Mouse (Mus musculus) midbrain, postnatal 0 days (tissue): Measurements from ENCODE around the gene Syt1. TPM values are rescaled to one million over a fixed set of nuclear protein-coding genes. Genes with fewer than 3 reads are reported as not detected.

Experiments used
- ATAC-seq: fragments of 200-750 bp; cut with Nextera tagmentation; 2 replicates; pipeline ENCODE4 v1.8.0; 2017; ENCODE audit warnings: moderate number of reproducible peaks, mild to moderate bottlenecking, moderate TSS enrichment, moderate library complexity; ENCODE audit not compliant: low FRiP score
- DNase-seq: peaks from one replicate; pipeline ENCODE4 v3.0.0-alpha.2; 2015; ENCODE audit warnings: low spot score
- H3K27ac ChIP-seq: fragments of 300-500 bp; sonication (generic); 2 replicates; pipeline ENCODE4 v1.5.1; 2014; ENCODE audit warnings: low read depth, mild to moderate bottlenecking, low read length, mixed read lengths
- H3K27me3 ChIP-seq: fragments of 300-500 bp; sonication (generic); 2 replicates; pipeline ENCODE4 v1.6.1; 2014; ENCODE audit warnings: low read length, control low read depth, mixed read lengths; ENCODE audit not compliant: insufficient read depth
- H3K36me3 ChIP-seq: fragments of 300-500 bp; sonication (generic); 2 replicates; pipeline ENCODE4 v1.6.1; 2014; ENCODE audit warnings: low read length, control low read depth, mixed read lengths; ENCODE audit not compliant: insufficient read depth
- H3K4me1 ChIP-seq: fragments of 300-500 bp; sonication (generic); 2 replicates; pipeline ENCODE4 v1.6.1; 2014; ENCODE audit warnings: mild to moderate bottlenecking, control low read depth, antibody characterized with exemption, low read length, mixed read lengths; ENCODE audit not compliant: insufficient read depth
- H3K4me2 ChIP-seq: fragments of 300-500 bp; sonication (generic); 2 replicates; pipeline ENCODE4 v1.6.1; 2014; ENCODE audit warnings: low read depth, mild to moderate bottlenecking, low read length, mixed read lengths; ENCODE audit not compliant: poor library complexity, severe bottlenecking
- H3K4me3 ChIP-seq: fragments of 300-500 bp; sonication (generic); 2 replicates; pipeline ENCODE4 v1.5.1; 2014; ENCODE audit warnings: low read depth, mild to moderate bottlenecking, low read length, moderate library complexity
- H3K9ac ChIP-seq: fragments of 300-500 bp; sonication (generic); replicated peaks from 2 replicates; pipeline ENCODE4 v1.6.1; 2014; ENCODE audit warnings: mild to moderate bottlenecking, low read length, moderate library complexity, mixed read lengths; ENCODE audit not compliant: poor library complexity, severe bottlenecking
- H3K9me3 ChIP-seq: fragments of 300-500 bp; sonication (generic); 2 replicates; pipeline ENCODE4 v1.6.1; 2016; ENCODE audit warnings: low read length, control low read depth
- CTCF ChIP-seq: IDR thresholded peaks from 2 replicates; pipeline ENCODE4 v1.5.1; 2016; ENCODE audit warnings: antibody characterized with exemption, mild to moderate bottlenecking
- WGBS: fragments of 180-500 bp; shearing (Covaris S2); extraction: QIAGEN DNeasy Blood & Tissue Kit; methylation state at CpG from one replicate; pipeline ENCODE4 v1.1.7; 2014; 5-methylcytosine and 5-hydroxymethylcytosine counted together
- polyA plus RNA-seq: library from polyadenylated mRNA; unstranded; fragments of >200 nt; fragmentation: Nextera tagmentation; extraction: Ambion mirVana; gene quantifications from 2 replicates; pipeline ENCODE4 v1.2.1, GENCODE M21; 2015
- total RNA-seq: library from RNA; depleted of rRNA; stranded (reverse); fragments of >200 nt; gene quantifications from 2 replicates; pipeline ENCODE4 v1.2.3, GENCODE M21; 2014

The Syt1 gene
- total and polyA plus RNA-seq, 2 experiments from 2014 or later = 111 to 141 TPM

DNA sequence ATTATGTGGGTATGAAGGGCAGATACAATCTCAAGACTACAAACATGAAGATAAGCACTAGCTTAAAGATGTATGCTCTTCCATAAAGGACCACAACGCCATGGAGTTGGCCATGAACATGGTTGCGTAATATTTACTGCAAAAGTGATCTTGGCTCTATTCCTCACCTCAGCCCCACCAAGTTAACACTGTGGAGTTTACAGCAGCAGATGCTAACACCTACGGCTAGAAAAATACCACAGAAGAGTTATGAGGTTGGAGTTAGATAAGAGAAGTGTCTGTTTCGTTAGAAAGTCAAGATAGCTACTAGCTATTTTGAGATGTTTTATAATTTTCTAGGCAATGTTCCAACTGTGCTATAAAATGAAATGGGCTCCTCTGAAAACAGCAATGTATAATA is 353.9 kb downstream of the Syt1 start:
- no peak for ATAC-seq
- Histone ChIP-seq H3K9me3 (no peaks in the 10 kb centered on the region), H3K9ac (no peak overlapping the region), H3K27me3 (no peaks in the 10 kb centered on the region), H3K4me2 (no peak overlapping the region), H3K4me3 (no peak overlapping the region), H3K36me3 (no peaks in the 10 kb centered on the region), H3K4me1 (no peaks in the 10 kb centered on the region), H3K27ac (no peak overlapping the region)
- DNase-seq = no peak
- TF ChIP-seq CTCF = no peak
- WGBS = 93% methylated on average over 4 of the region's 4 CpGs

DNA sequence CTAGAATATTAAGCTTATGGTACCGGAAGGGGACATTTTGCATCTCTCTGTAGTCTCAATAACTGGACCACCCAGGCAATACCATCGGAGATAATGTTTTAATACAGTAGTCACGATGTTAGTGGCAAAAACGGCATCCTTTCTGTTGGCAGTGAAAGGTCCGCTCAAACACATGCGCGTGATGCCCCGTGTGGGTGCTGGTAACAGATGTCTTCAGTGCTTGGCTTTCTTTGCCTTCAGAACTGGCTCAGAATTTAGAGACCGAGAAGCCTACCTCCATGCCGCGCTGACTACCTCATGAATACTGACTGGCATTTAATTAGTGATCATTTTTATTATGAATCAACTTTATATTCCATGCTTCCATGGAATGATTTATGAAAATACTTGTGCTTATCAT is 355.7 kb downstream of the Syt1 start:
- Histone ChIP-seq H3K9ac (no peak overlapping the region), H3K27ac (no peak overlapping the region), H3K27me3 (no peaks in the 10 kb centered on the region), H3K4me3 (no peak overlapping the region), H3K4me2 (no peak overlapping the region), H3K36me3 (no peaks in the 10 kb centered on the region), H3K9me3 (no peaks in the 10 kb centered on the region), H3K4me1 (no peaks in the 10 kb centered on the region)
- 95% methylated on average over 11 of the region's 11 CpGs for WGBS
- DNase-seq (no peak), ATAC-seq (no peak)
- TF ChIP-seq CTCF = no peak

DNA sequence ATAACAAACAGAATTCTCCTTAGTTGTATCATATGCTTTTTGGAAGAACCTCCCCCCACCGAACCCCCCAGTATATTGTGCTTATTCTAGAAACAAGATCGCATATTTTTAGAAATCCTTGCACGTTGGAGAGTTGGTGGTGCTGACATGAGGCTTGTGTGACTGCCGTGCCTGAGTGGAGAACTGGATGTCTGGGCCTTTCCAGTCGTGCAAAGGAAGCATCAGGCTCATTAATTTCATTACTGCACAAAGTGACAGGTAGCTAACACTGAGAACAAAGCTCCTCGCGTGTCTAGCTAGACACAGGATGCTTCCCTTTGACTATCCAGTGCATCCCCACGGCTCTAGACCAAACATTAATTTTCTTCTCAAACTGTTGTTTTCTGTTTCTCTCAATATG is 358.0 kb downstream of the Syt1 start:
- TF ChIP-seq CTCF = no peak
- H3K4me1 ChIP-seq = no peaks in the 10 kb centered on the region
- ATAC-seq = no peak
- no peak overlapping the region for H3K4me3 ChIP-seq
- H3K9me3 ChIP-seq = no peaks in the 10 kb centered on the region
- H3K27me3 ChIP-seq = no peaks in the 10 kb centered on the region
- H3K9ac ChIP-seq = no peak overlapping the region
- H3K36me3 ChIP-seq = no peaks in the 10 kb centered on the region
- no peak overlapping the region for H3K4me2 ChIP-seq
- no peak overlapping the region for H3K27ac ChIP-seq
- DNase-seq = no peak
- WGBS = 74% methylated on average over 8 of the region's 8 CpGs

DNA sequence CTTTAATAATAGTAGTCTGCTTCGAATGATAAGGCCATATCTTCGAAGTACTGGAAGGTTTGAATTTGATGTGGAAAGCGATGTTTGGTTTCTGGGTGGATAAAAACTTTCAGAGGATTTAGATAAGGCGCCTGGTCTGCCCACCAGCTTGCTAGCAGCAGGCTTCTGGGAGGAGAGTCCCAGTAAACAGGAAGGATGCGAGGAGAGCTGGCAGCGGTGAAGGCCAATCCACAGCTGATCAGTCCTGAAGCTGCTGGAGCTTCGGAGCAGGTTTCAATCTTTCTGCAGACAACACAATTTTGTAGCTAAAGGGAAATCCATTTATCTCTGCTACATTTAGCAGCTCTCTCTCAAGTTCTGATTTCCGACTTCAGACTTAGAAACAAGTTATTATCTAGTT is 358.7 kb downstream of the Syt1 start:
- Histone ChIP-seq H3K4me2 (no peak overlapping the region), H3K36me3 (no peaks in the 10 kb centered on the region), H3K27ac (no peak overlapping the region), H3K4me1 (no peaks in the 10 kb centered on the region), H3K9ac (no peak overlapping the region), H3K27me3 (no peaks in the 10 kb centered on the region), H3K4me3 (no peak overlapping the region), H3K9me3 (no peaks in the 10 kb centered on the region)
- DNase-seq (no peak), ATAC-seq (no peak)
- WGBS = 75% methylated on average over 8 of the region's 8 CpGs
- no peak for TF ChIP-seq CTCF

DNA sequence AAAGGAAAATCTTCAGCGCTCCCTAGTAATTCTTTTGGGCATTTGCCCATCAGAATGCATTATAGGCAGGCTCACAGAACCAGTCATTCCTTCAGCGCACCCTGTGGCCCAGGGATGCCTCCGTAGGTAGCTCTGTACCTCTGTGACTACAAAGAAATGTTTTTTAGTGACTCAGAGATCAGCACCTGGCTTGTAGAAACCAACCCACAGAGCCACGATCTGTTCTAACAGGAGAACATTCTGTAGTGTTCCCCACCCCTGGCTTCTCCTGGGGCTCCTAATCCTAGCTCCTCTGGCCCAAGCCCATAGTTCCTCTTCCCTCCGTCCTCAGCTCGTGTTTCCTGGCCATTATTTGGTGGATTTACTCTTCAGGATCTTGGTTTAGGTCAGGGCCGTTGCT is 361.6 kb downstream of the Syt1 start:
- DNase-seq = no peak
- Histone ChIP-seq H3K9ac (no peak overlapping the region), H3K9me3 (no peaks in the 10 kb centered on the region), H3K27ac (peak overlapping the region; percentile 55), H3K4me3 (no peak overlapping the region), H3K4me1 (no peaks in the 10 kb centered on the region), H3K4me2 (no peak overlapping the region), H3K36me3 (no peaks in the 10 kb centered on the region), H3K27me3 (no peaks in the 10 kb centered on the region)
- WGBS = 59% methylated on average over 7 of the region's 7 CpGs
- no peak for TF ChIP-seq CTCF
- no peak for ATAC-seq

DNA sequence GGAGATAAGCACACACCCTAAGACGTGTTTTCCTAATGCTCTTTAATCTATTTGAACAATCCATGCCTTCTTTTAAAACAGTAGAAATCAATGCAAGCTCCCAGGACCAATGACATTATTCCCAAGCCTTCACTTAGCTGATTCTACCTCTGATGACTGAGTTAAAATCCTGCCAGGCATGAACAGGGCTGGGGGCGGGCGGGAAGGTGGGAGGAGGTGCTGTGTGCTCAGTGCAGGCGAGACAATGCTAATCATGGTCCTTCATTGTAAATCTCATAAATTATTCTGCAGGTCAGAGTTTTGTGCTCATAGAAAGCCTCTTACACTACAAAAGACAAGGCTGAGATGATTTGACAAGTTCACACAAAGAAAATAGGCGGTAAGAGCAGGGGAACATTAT is 366.9 kb downstream of the Syt1 start:
- no peak for DNase-seq
- ATAC-seq = no peak
- Histone ChIP-seq H3K9me3 (no peaks in the 10 kb centered on the region), H3K27ac (no peak overlapping the region), H3K27me3 (no peaks in the 10 kb centered on the region), H3K4me2 (no peak overlapping the region), H3K4me1 (no peaks in the 10 kb centered on the region), H3K36me3 (no peaks in the 10 kb centered on the region), H3K4me3 (no peak overlapping the region), H3K9ac (no peak overlapping the region)
- WGBS = 33% methylated on average over 5 of the region's 5 CpGs
- TF ChIP-seq CTCF = no peak
